Mouse (Mus musculus) retina, embryonic 14.5 days (tissue): Measurements from ENCODE around the gene Acvr1.

Experiments
- DNase-seq: peaks from one replicate; pipeline ENCODE4 v3.0.0-alpha.2; 2015; ENCODE audit warnings: low spot score

Acvr1 gene

DNA sequence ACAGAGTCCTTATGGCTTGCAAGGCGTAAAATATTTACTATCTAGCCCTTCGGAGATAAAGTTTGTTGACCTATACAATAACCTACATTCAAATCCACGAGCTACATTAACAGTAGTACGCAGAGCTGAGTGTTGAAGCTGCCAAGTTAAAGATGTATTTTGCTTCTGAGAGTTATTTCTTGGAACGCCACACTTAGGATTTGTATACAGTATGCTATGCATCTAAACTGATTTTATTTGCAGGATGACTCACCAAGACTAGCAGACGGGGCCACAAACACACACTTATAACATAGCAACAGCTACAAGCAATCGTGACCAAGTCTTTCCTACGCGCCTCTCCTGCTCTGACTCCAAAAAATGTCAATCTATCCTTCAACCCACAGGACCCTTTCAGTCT is 46.2 kb downstream of the Acvr1 start:
- DNase-seq: no peak

DNA sequence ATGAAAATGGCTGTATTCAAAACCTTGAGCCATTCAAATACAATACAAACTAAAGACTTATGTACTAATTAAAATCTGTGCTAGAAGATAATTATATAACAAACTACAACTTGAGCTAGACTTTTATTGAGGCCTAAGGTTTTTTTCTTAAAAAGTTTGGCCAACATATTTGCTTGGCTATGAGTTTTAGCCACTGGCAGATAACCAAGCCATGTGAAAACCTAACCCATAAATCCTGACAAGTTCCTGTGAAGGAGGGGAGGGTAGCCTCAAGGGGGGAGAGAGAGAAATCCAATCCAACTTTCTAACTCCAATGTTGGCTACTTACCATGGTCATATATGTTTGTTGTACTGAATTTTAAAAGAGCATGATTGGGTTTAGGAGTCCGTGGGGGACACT is 48.4 kb downstream of the Acvr1 start:
- DNase-seq: no peak

DNA sequence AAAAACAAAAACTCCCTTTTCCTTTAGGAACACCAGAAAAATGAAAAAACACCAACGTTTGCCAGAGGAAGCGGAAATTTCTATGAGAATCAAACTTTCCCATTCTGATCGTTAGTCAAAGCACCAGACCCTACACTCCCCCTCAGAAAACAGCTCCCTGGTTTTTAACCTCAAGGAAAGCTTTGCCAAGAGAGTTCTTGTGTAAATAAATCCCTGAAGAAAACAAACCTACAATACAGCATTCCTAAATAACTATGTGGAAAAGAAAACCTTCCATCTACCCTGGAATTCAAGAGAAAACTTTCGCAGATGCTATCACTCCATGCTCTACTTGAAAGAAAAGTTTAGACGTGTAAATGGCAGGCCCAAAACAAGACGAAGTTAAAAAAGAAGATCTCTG is 50.0 kb downstream of the Acvr1 start:
- no peak for DNase-seq

DNA sequence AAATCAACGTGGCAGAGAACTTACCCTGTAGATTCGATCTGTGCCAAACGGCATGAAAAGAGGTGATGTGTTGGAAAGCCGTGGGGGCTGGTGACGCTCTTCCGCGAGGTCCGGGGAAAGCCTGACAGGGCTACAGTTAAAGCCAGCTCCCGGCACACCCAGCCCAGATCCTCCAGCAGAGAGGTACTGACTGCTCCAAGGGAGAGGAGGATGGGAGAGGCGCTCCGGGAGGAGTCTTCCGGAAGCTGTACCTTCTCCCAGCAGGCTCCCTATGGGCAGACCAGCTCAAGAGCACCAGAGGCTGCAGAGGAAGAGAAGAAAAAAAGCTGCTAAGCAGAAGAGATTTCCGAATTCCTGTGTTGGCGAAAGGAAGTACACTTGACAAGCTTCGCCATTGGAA is 51.0 kb downstream of the Acvr1 start:
- DNase-seq: no peak

DNA sequence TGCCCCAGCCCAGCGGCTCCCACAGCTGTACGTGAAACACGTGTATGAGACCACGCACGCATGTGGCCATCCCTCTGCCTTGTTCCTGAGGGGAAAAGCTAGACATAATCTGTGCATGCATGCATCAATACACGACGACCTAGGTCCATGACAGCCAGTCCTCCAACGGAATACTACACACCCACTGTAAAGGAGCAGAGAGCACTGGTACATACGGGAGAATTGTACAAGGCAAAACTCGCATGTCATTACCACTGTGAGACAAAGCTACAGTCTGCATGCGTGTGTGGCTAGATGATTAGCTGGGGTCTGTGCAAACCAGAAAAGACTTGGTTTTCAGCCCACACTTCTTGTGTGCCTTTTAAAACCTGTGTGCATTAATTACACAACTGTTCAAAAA is 52.5 kb downstream of the Acvr1 start:
- no peak for DNase-seq

DNA sequence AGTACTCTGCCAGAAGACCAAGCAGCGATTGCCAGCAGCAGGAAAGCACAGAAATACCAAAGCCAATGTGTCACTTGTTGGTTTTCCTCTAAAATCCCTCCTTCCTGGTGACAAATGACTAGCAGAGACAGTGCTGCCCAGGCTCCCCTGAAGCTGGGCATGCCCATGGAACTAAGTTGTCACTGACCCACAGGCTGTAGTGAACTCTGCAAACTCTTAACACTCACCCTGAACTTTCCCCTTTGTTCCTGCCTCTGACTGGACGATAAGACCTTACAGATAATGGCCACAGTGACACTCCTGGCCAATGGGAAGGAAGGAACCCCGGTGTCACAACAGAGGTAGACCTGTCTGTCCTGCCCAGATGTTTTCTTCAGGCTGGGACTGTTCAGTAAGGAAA is 53.7 kb downstream of the Acvr1 start:
- DNase-seq: no peak

DNA sequence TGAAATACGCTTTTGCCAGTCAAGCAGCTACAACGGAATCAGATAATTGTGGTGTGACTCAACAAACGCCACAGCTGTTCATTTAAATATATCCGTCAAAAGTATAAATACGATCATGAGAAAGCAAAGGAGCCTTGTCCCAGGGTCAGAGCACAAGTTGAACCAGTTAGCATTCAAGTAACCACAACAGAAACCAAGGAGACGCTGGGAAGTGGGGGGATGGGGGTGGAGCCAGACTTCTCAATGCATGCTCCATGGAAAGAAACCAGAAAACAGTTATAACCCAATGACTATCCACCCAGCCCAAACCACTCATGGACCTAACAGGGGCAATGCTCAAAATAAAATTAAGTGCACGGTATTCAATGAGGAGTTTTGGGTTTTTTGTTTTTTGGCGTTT is 56.8 kb downstream of the Acvr1 start:
- DNase-seq: no peak

DNA sequence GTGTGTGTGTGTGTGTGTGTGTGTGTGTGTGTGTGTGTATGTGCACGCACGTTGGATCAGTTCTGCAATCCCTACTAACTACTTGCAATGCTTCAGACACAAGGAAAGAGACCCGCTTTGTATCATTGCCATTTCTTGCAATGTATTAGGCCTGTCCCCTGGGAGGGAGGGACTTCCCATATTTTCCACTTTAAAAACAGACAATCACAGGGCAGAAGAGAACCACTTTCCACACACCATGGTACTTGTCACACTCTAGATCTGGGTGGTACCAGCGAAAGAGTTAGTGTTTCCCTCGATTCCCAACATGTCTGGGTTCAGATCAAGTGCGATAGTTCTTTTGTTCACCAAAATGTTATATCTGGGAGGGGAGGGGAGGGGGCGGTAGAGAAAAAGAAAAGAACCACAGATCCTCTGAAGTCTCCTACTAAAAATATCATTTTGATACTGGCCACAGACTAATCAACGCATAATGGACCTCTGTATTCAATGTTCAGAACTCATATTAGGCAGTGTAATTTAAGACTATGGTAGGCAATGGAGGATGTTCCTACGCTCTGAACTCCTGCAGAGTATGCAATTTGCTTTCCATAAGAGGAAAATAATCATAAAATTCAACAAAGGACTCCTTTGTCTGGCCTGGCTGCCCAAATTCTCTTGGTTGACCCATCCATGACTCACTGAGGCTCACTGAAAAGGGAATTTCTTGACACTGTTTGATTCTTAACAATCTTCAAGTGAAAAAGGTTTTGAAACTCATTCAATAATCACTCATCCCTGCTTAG is 61.5 kb downstream of the Acvr1 start:
- no peak for DNase-seq

DNA sequence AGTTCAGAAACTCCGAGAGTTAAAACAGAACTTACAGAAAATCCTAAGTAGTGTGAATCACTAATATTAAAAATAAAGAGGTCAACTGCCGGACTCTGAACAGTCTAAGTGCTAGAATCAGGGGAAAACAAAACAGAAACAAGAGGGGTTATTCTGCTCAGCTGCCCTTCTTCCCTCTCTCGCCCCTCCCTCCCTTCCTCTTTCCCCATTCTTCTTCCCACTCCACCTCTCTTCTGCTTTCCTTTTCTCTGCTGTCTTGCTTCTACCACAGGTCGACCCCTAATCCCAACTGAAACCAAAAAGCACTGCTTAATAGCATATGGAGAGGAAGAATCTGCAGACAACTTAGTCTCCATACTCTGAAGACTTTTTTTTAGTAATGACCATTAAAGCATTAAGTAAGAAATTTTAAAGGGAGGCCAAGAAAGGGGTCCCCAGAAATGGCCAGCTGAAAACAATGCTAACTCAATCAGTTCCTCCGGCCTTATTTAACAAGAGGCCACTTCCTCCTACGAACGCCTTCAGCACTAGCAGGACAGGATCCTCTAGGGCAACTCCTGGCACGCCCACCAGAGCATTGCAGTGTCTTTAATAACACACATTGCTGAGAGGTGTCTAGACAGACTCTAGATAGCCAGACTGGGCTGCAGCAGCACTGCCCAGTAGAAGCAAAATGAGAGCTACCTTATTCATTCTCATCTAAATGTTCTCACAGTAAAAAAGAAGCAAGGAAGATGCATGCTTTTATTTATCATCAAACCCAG is 70.1 kb downstream of the Acvr1 start:
- no peak for DNase-seq

DNA sequence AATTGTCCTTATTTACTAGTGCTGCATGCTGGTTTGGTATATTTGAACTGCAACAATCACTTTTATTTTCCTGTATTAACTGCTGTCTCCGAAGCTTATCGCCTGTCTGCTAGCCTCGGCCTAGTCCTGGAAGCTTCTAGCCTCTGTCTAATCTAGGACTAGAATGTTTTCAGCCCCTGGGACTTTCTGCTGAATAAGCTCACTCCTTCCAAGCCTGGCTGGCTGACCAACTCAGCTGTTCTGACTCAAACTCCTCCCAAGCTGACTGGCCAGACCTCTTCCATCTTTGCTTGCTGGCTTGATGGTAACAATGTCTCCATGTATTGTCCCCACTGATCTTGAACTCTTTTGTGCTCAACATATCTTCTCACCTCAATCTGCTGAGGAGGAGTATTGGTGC is 71.7 kb downstream of the Acvr1 start:
- DNase-seq: no peak

DNA sequence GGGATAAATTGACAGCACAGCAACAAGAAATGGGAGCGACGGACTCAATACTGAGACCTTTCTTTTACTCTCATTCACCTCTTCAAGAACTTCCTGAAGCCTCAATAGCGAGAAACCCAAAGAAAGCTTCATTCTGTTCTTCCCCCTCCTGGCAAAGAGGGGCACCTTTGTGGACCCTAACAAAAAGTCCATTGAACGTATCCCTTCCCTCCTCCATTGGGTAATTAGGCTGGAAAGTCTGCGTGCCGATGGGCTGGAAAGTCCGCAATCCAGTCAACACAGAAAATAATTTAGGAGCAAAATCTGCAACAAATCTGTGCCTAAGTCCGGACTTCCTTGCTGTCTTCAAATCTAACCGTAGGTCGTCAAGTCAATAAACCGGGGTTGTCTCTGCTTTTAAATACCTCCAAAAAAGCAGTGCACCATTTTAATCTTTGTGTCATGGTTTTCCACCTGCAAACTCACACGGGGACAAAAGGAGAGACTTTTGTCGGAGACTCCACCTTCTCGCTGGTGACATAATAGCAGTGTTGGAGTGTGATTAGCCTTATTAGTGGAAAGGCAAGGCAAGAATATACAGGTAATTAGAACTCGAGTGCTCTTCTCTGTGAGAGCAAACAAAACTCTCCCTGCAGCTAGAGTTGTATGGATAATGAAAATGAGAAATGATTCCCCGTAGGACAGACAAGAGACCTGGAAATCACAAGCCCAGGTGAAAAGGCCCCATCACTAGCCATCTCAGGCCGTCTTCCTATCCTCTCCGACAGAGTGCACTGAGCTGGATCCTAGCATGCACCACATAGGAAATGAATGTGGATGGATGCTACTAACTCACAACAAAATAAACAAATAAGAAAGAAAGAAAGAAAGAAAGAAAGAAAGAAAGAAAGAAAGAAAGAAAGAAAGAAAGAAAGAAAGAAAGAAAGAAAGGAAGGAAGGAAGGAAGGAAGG is 73.0 kb downstream of the Acvr1 start:
- no peak for DNase-seq

DNA sequence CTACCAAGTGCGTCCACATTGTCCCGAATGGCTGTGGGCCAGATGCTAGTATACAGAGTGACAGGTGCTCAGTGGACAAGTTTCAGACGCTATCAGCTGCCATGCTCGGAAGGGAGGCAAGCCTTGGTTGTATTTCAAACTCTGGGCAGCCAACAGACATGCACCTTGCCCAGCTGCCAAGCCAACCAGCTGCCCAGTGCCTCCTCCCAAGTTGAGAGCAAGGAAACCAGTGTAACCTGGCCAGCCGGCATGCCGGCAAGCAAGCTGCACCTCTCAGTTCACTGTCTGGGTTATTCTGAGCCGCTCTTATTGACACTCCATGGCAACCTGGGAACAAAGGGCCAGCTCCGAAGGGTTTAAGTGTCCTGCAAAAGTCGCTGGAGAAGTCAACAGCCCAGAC is 77.7 kb downstream of the Acvr1 start:
- no peak for DNase-seq

DNA sequence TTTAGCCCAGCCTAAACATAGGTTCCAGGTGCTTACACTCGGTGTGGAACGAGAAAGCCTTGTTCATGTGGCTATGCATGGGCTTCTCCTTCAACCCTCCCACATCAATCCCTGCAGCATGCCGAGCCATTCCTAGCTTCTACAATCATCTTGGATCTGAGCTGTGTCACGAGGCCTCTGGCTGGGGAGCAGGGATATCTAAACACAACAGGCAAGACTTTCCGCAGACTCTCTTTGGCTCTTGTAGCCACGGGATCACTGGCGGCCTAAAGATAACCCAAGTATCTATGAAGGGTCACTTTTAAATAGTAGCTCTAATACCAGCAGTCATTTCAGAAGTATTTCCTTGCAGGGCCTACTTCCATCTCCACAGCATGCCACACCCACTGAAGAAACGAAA is 78.6 kb downstream of the Acvr1 start:
- no peak for DNase-seq

DNA sequence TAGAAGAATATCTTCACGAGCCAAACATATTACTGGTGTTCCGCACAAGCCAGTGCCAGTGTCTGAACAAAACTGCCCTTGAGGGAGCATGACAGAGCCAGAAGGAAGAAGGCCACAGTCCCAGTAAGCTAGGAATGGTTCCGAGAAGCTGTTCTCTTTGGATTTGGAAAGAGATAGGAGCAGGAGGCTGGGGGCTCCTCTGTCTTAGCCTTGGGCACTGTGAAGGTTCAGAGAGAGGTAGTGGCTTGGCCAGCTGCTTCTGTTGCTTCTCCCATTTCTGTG is 79.7 kb downstream of the Acvr1 start:
- no peak for DNase-seq

DNA sequence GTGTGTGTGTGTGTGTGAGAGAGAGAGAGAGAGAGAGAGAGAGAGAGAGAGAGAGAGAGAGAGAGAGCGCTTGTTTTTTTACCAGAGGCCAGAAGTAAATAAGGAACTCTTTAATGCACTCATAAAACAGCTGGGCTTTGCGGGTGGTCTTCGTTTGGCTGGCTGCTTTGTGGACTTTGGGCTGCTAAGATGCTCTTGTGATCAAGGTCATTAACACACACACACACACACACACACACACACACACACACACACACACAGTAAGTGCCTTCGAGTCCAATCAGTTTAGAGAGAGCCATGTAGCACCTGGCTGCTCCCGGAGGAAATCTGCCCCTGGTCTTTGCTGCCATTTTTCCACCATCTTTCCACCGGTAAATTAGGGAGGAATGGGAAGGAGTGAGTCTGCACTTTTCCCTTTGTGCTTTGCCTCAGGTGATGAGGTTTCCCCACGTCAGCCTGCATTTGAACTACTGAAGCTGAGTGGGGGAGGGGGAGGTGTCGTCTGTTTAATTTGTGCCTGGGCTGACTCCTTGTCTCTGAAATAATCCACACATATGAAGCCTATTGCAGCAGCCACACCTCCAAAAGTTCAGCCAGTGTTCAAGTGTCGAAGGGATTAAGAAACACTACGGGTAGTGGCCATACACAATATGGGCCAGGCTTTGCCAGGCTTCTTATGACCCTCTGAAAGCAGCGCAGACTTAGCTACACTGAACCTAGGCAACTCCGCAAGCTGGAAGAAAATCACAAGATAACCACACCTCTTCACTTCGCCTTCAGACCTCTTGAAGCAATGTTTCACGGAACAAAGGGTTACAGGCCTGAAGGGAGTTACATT is 80.3 kb downstream of the Acvr1 start:
- no peak for DNase-seq

DNA sequence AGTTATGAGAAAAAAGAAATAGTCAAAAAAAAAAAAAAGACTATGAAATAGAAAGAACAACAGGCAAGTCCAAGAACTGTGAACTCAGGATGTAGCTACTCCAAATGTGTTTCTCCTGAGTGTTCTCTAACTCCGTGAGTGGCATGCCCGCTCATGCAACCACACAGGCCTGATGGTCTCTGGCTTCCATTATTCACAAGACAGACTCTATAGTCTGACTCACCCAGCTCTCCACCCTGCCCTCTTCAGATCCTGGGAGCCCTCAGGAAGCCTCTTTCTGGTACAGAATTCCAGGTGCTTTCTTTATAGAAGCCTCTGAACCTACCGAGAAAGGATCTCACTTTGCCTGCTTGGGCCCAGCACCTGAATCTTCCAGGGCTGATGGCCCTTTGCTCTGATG is 81.3 kb downstream of the Acvr1 start:
- DNase-seq: no peak

DNA sequence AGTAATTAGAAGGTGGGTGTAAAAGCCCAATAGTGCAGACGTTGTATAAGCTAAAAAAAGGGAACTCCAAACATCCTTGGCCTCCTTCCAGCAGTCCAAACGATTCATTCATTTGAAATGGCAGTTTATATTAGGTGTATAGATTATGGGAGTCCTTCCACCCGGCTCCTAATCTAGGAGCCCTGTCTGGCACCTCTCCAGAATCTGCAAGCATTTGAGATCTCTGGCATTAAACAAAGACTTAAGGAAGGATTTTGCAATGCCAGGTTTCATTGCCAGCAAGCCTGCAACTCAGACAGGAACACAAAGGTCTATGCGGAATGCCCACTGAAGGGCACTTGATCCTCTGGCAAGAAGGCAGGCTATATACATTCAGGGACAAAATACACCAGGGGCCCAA is 81.8 kb downstream of the Acvr1 start:
- DNase-seq: no peak

DNA sequence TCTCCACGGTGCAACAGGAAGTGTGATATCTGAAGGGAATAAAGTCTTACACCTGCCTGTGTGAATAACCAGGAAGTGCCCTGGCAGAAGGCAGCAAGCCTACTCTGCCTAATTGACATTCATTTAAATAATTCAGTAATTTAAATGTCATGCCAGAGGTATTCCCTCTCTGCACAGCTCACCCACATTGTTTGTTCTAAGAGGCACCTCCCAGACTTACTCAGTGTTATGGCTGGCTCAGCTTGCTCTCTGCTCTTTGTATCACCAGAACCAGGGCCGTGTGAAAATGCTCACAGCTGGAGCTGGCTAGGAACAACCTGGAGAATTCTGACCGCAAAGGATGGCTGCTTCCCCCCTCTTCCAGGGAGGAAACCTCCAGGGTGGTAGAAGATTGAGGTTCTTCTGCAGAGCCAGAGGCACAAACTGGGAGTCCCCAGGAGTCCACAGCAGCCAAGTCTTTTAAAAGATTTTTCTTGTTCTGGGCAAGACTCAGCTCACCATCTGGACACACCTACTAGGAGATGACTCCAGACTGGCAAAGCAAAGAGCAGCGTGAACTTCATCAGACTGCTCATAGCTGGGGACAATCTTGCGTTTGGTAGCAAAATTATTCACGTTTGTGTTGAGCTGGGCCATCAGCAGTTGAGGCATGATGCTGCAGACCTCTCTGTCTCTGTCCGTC is 82.5 kb downstream of the Acvr1 start:
- DNase-seq: no peak

DNA sequence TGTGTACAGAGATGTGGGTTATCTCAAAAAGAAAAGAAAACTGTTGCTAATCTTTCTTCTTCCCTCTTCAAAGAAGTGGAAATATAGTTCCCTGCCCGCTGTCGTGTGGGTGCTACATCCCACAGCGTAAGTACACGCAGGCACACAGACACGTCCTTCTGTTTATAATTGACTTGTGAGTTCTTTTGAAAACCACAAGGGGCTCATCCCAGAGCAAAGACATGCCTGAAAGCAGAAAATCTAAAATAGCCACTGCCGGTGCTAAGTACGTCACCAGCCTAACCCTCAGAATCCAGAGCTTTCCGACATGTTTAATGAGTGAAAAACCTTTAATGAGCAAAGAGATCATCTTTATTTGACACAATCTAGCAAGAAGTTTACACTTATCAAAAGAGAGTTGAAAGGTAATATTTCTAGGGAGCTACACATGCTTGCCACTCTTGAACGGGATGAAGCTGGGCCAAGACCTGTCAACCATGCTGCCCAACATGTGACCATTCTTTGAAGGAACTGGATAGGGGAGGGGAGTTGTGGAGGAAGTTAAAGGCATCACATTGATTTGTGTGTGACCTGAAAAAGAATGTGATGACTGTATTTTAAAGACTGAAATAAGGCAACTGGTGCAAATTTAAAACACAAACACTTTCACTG is 85.4 kb downstream of the Acvr1 start:
- DNase-seq: no peak

DNA sequence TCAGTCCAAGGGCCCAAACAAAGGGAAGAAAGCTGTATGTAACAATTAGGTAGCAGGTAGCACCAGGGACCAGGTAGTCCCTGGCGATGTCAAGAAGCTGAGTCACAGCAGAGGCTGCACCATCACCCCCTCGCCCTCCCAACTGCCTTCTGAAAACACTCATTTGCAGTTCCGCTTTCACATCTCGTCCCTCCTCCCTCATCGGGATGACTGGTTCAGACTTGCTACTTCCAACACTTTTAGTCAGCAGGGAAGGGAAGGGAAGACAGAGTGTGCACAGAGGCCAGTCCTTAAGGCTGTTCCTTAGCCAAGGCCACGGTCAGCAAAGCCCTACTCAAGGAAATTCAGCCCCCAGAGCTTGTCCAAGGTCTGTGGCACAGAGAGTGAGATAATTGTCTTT is 86.2 kb downstream of the Acvr1 start:
- no peak for DNase-seq

DNA sequence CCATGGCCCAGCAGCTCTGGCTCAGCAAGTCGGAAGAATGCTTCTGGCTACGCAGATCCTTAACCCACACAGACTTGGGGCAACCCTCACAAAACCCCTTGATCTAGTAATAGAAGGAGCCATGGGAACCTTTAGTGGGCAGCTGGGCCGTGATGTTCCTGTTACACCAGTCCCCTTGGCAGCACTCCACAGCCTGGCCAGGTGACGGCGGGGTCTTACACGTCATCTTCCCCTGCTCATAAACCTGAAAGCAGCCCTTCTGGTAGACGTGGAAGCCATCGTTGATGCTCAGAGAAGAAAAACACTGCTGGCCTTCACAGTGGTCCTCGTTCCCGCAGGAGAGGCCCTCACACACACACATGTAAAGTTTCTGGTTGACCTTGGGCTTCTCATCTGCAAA is 87.4 kb downstream of the Acvr1 start:
- no peak for DNase-seq
